Mouse (Mus musculus) kidney, postnatal 14 days (tissue): ENCODE measurements at regions not wholly inside any gene's neighbourhood (a gene's known extent, or its start where the extent isn't known, plus 50 kb on each side); places are given as distances from the start of the nearest gene placed in this dataset.

Source experiments
- DNase-seq: peaks from one replicate; pipeline ENCODE4 v3.0.0; 2022; ENCODE audit warnings: mixed read lengths

GRCm38 (mm10) chr14:64580086-64580485 lies 476.0 kb downstream of the Prss52 start:
- no peak for DNase-seq

GRCm38 (mm10) chr14:64580862-64581261 lies 476.8 kb downstream of the Prss52 start:
- no peak for DNase-seq

GRCm38 (mm10) chr14:64581705-64582104 lies 477.6 kb downstream of the Prss52 start:
- DNase-seq = no peak

GRCm38 (mm10) chr14:64582822-64583221 lies 478.7 kb downstream of the Prss52 start:
- DNase-seq = no peak

GRCm38 (mm10) chr14:64584221-64584620 lies 480.1 kb downstream of the Prss52 start:
- no peak for DNase-seq

GRCm38 (mm10) chr14:64585081-64585470 lies 481.0 kb downstream of the Prss52 start:
- DNase-seq = no peak

- DNase-seq = no peak
Measured at GRCm38 (mm10) chr14:64585471-64586192, 481.5 kb downstream of the Prss52 start.

GRCm38 (mm10) chr14:64586386-64586859 lies 482.3 kb downstream of the Prss52 start:
- DNase-seq = no peak

GRCm38 (mm10) chr14:64586860-64587698 lies 483.0 kb downstream of the Prss52 start:
- no peak for DNase-seq

- DNase-seq = no peak
Measured at GRCm38 (mm10) chr14:64587699-64588434, 483.8 kb downstream of the Prss52 start.

GRCm38 (mm10) chr14:64588561-64588960 lies 484.5 kb downstream of the Prss52 start:
- no peak for DNase-seq

GRCm38 (mm10) chr14:64589126-64589525 lies 485.0 kb downstream of the Prss52 start:
- DNase-seq = no peak

- no peak for DNase-seq
Measured at GRCm38 (mm10) chr14:64589571-64590547, 485.8 kb downstream of the Prss52 start.

GRCm38 (mm10) chr14:64590611-64591010 lies 486.5 kb downstream of the Prss52 start:
- no peak for DNase-seq

- no peak for DNase-seq
Measured at GRCm38 (mm10) chr14:64591091-64591976, 487.2 kb downstream of the Prss52 start.

- DNase-seq = no peak
Measured at GRCm38 (mm10) chr14:64592176-64592575, 488.1 kb downstream of the Prss52 start.

- no peak for DNase-seq
Measured at GRCm38 (mm10) chr14:64592706-64593320, 488.7 kb downstream of the Prss52 start.

- DNase-seq = no peak
Measured at GRCm38 (mm10) chr14:64593564-64593963, 489.5 kb downstream of the Prss52 start.

GRCm38 (mm10) chr14:64594021-64594561 lies 490.0 kb downstream of the Prss52 start:
- DNase-seq = no peak
